Mouse (Mus musculus) skeletal muscle tissue, adult 2 months (tissue): Measurements from ENCODE around the gene Gnpda2.
A peak's percentile ranks its signal among the peaks of the same experiment; 100 is the strongest.

Source experiments
- DNase-seq: peaks from one replicate; pipeline ENCODE4 v3.0.0-alpha.2; 2012; ENCODE audit warnings: low read depth, low spot score

Gene Gnpda2

DNA sequence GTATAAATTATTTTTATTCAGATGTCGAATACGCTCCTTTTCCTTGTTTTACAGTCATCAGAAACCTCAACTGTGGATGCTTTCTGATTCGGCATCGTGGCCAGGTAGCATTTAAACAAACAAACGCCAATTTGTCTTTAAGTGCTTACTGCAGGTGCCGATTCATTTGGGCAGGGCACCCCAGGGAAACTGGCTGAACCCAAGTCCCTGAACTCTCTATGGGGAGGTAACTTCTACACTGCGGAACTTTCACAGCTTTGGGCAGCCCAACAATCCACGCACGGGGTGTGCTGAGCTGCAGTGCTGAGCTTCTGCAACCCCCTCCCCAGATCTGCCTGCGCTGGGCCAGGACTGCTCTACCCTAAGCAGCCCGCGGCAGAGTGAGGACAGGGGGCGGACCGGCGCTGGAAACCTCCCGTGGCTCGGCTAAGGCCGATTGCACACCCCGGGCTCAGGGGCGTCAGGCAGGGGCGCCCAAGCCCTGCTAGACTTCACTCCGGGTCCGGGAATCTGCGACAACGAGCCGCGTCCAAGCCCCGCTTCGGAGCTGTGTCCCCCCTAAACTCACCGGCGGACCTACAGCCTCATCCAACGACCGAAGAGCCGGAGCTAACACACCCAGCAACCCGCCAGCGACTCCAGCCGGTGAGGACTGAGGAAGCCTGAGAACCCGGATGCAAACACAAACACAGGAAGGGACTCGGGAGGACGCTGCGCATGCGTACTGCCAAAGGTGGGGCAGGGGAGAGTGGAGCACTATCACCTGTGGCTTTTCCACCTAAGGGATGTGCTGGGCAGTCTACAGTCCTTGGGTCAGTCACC, at the start of gene Gnpda2:
TSS of gene Gnpda2 (minus strand) at position 701 of the 822 bp plus-strand sequence.
- DNase-seq: peak; percentile 73

GRCm38 (mm10) chr5:69634766-69635165, 42.6 kb upstream of the Gnpda2 start:
- no peak for DNase-seq

DNA sequence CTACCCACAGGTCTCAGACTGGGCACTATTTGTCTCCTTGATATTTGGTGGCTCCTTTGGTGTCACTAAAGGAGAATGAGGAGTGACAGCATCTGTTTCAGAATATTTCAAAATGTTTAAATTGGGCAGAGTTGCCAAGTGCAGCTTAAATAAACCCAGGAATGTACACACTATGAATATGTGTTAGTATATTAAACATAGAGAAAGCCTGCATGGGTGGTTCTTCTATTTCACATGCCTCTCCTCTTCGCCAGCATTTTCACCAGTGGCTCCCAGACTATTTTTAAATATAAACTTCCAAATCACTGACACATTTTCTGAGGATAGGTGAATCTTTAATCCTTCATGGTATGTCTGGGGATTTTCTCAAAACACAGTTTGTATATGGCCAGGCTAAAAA, 28.8 kb upstream of the Gnpda2 start:
- DNase-seq: no peak

DNA sequence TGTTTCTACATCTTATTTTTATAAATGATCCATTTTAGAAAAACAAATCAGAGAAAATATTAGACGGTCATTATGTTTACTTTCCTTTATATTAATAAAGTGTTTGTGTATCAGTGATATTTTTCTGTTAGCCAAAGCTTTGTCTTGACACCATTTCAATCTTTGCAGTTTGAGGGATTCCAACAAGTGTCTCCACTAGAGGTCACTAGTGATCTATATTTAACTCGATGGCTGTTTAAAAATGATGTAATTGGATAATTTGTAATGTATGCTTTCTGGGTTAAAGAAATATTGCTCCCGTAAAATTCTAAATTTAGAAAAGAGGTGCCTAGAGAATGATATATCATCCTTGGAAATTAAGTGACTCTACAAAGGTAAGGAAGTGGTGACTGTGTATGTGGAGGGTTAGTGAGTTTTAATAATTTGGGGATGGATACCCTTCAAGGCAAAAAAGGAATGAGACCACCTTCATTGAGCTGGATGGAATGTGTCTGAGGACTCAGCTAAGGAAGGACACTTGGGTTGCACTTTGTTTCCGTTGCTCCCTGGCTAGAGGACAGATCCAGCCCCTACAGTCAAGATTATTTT, 21.2 kb upstream of the Gnpda2 start:
- DNase-seq: no peak

DNA sequence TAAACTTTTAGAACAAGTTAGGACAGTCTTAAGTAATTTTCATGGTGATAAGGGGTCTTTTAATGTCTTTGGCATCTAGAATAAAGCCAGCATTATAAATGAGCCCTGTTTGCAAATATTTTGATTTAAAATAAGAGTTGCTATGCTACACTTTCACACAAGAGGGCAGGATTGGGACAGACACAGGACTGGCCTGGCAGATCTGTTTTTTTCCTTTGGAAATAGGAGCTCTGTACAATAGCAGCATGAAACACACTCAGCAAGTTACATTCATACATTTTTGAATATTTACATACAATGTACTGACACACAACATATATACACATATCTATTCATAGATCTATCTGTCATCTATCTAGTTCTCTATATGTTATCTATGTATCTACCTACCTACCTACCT, 8.9 kb upstream of the Gnpda2 start:
- DNase-seq: no peak

- DNase-seq: no peak
These were observed 34.7 kb downstream of the Gnpda2 start for GRCm38 (mm10) chr5:69557404-69557935.

GRCm38 (mm10) chr5:69556628-69557403, 35.3 kb downstream of the Gnpda2 start, which contains the start of gene Guf1:
Gene Guf1, plus strand, starts transcription at chr5:69556923.
- DNase-seq: peak; percentile 92

DNA sequence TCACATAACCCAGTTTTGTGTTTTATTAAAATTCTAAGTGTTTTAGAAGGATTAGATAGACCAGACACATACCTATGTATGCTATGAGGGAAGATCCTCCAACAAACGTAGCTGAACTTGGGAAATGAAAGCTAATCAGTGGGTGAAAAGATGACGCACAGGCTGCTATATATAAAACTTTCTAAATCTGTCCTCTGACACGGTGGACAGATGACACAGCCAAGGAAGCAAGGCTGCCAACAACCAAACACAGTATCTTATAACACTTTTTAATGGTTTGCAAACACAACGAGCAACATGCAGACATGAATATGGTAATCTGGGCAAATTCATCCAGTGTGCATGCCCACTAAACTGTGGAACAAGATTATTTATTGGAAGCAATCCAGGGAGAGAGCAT, 49.7 kb downstream of the Gnpda2 start, which contains the start of gene Yipf7:
TSS of gene Yipf7 (minus strand) at position 160 of the 400 bp plus-strand sequence.
- peak; percentile 82 for DNase-seq

GRCm38 (mm10) chr5:69541680-69542079, 50.5 kb downstream of the Gnpda2 start:
- DNase-seq: no peak

GRCm38 (mm10) chr5:69523944-69524343, 68.2 kb downstream of the Gnpda2 start:
- DNase-seq: no peak
